Mouse (Mus musculus): Measurements from ENCODE around the gene Prkd1.
"Not testable (repeated sequence)": the region's sequence is repeated elsewhere in the genome, so short reads cannot be mapped to it uniquely, and the experiment has no call there.

Gene Prkd1

GRCm38 (mm10) chr12:50648671-50649541 lies at the start of gene Prkd1:
TSS of gene Prkd1 (minus strand) at chr12:50649098.
- no peak for DNase-seq (ENCODE audit: low spot score in 2 of 2)

DNA sequence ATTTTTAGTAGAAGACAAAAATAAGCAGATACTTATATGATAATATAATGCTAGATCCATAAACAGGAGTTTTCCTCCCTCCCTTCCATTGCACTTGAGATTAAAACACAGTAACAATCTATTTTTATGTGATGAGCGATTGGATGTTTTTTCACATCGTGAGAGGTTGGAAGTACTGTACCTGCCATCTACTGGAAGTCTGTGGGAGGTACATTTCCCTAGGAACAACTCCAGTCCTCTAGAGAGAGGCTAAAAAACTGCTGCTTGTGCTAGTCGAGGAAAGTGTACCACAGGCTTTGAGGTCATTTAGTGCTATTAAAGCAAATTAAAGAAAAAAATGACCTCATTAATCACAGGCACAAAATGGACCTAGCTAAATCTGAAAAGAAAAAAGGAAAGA lies 48.6 kb upstream of the Prkd1 start:
- no peak for DNase-seq (ENCODE audit: low spot score in 2 of 2)

GRCm38 (mm10) chr12:50648176-50648670 lies 675 bp downstream of the Prkd1 start:
- DNase-seq (ENCODE audit: low spot score in 2 of 2), result no peak

- no peak for DNase-seq (ENCODE audit: low spot score in 2 of 2)
Measured at GRCm38 (mm10) chr12:50646857-50647256, 2.0 kb downstream of the Prkd1 start.

DNA sequence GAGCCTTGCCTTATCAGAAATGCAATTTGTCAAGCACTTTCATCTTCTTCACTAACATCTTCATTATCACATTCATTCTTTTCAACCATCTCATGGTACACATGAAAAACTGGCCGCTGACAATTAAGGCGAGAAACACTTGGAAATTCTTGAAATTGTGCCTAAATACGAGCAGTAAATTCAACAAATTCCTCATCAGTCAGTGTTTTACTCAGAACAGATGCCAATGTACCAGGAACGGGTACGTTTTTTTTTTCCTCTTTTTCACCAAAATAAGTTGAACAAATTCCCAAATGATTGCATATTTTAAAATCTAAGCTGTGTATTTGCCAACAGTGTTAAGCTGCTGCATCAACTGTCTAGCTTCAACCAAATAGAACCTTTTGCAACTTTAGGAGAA lies 6.2 kb downstream of the Prkd1 start:
- DNase-seq (ENCODE audit: low spot score in 2 of 2), result no peak

DNA sequence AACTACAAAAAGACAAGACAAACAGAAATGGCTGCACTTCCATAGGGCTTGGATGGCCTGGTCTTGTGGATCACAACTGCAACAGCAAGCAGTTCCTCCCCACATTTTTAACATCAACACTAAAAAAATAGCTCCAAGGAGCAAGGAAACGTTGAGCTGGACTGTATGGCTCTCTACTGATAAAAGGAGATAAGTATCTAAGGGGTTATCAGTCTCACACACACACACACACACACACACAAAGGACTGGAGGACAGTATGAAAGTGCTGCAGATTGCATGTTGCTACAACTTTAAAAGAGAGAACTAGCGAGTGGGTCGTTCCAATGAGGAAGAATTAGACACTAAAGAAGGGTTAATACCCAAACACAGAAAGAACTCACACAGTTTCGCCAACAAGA lies 8.7 kb downstream of the Prkd1 start:
- DNase-seq (ENCODE audit: low spot score in 2 of 2), result no peak

DNA sequence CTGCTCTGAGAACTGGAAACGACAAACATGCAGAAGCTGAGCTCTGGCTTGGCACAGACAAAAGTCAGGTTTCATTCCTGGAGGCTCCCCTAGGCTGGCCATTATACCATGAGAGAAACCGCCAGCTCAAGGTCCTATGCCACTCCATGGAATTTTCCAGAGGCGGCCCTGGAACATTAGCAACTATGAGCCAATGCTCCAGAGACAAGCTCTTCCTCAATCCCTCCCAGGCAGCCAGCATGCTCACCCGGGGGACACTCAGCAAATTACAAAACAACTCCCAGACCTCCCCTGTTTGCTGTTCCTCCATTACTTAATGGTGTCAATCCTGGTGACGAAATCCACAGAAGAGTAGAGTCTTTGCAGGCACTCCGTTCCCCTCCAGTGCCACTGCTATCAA lies 14.5 kb downstream of the Prkd1 start:
- DNase-seq (ENCODE audit: low spot score in 2 of 2), result no peak

- DNase-seq (ENCODE audit: low spot score in 2 of 2), result not testable (repeated sequence)
Measured at GRCm38 (mm10) chr12:50626100-50626499, 22.8 kb downstream of the Prkd1 start.

- DNase-seq (ENCODE audit: low spot score in 2 of 2), result no peak
Measured at GRCm38 (mm10) chr12:50624175-50624574, 24.7 kb downstream of the Prkd1 start.

DNA sequence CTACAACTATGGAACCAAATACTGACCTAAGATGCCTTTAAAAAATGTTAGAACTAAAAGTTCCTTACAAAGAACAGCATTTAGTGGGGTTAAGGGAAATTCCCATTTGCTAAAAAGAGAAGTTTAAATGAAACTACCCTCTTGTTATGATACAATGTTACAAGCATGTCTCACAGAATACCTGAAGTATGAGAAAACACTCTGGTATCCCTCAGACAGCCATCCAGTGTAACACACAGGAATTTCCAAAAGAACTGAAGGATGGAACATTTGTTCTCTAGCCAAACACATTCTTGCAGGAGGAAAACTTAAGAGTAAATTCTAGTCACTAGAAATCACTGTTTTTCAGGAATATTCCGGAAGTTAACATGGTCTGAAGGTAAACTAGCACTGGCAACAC lies 33.0 kb downstream of the Prkd1 start:
- DNase-seq (ENCODE audit: low spot score in 2 of 2), result no peak

- DNase-seq (ENCODE audit: low spot score in 2 of 2), result no peak
Measured at GRCm38 (mm10) chr12:50614341-50614740, 34.6 kb downstream of the Prkd1 start.

GRCm38 (mm10) chr12:50606703-50607500 lies 42.0 kb downstream of the Prkd1 start:
- no peak for DNase-seq (ENCODE audit: low spot score in 2 of 2)

DNA sequence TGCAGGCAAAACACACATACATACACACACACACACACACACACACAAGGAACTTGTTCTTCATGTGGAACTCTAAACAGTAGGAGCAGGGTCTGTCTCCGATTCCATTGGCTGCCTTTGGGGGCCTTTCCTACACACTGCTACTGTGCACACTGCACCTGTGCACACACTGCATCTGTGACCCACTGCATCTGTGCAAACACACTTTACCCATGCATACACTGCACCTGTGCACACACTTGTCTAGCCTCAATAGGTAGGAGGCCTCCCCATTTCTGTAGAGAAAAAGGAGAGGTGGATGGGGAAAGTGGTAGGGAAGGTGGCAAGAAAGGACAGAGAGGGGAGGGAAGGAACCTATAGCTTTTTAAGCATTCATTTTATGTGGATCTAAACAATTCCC lies 49.5 kb downstream of the Prkd1 start:
- DNase-seq (ENCODE audit: low spot score in 2 of 2), result no peak

DNA sequence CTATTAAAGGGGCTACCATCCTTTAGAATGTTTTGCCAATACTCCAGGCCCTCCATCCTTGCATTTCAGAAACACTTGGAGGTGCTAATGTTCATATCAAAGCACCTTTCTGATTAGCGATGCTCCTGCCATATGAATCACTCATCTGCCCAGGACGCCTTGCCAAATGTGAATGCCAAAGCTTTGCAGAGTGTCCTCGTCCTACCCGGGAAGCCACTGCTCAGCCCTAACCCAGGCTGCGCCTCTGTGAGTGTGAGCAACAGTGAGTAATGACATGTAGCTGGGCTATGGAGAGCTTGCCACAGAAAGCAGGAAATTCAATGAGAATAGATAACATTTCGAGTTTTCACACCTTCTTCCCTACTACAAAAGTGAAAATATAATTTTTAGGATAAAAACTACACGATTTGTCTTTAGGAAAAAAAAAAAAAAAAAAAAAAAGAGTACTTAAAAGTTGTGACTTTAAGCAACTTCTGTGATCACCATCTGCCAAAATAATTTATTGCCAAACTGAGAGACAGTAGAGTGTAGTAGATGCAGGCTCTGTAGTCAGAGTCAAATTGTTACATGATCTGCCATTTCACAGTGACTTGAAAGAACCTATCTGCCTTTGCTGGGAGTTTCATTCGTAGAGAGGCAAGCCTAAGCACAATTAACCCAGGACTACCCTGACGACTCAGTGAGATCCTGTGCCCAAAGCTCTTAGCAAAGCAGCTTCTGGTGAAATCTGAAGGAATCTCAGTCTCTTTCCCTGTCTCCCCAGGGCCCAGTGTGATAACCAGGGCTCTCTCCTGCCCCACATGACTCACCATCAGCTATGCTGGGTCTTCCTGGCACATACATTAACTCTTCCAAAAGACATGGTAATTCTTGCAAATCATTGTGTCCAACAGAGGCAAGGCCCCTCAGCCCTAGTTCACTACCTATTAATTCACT lies 50.6 kb downstream of the Prkd1 start:
- no peak for DNase-seq (ENCODE audit: low spot score in 2 of 2)

DNA sequence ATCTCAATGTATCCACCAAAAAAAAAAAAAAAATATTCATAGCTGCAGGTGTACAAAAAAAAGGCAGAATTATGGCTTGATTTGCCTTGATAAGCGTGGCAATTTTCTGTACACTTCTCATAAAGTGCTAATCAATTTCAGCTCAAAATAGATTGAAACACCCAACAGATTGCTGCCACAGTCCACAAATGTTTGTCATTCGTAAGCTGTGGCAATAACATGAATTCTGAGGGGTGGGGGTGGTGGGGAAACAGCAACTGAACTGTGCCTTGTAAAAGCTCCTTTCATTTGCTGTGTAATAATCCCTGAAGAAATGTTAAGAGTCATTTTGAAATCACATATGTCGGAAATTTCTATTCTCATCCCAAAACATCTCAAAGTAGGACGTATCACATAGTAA lies 51.4 kb downstream of the Prkd1 start:
- no peak for DNase-seq (ENCODE audit: low spot score in 2 of 2)

DNA sequence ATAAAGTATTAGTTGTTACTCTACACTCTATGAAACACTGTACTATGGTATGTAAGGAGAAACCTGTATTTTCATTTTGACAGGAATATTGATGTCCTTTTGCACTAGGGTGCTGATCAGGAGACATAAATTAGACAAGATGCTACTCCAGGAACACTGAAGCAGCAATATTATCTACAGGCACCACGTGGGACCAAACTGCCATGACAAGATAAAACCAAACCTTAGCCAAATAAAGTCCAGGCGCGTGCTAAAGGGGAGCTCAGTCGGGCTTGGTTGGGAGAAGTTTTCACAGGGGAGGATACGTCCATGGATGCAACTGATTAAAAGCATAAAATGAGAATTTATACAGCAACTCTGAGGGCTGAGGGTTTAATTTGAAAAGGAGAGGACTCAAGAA lies 53.1 kb downstream of the Prkd1 start:
- no peak for DNase-seq (ENCODE audit: low spot score in 2 of 2)

GRCm38 (mm10) chr12:50594506-50594905 lies 54.4 kb downstream of the Prkd1 start:
- no peak for DNase-seq (ENCODE audit: low spot score in 2 of 2)

DNA sequence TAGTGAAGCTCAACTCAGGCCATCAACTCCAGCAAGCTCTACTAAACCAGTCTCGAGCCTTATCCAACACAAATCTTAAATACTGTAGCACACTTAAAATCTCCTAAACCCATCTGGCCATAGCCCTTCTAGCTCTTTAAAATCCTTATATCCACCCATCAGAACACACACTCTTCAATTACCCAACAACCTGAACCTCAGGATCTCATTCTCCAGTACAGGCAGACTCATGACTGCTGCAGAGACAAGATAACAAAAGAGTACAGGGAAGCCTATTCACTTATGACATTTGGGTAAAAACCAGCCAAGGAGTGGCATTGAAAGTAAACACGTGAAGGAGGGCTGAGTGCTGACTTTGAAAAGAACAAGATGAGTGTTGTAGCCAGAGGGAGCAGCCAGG lies 55.4 kb downstream of the Prkd1 start:
- DNase-seq (ENCODE audit: low spot score in 2 of 2), result no peak

- no peak for DNase-seq (ENCODE audit: low spot score in 2 of 2)
Measured at GRCm38 (mm10) chr12:50588137-50588761, 60.6 kb downstream of the Prkd1 start.

DNA sequence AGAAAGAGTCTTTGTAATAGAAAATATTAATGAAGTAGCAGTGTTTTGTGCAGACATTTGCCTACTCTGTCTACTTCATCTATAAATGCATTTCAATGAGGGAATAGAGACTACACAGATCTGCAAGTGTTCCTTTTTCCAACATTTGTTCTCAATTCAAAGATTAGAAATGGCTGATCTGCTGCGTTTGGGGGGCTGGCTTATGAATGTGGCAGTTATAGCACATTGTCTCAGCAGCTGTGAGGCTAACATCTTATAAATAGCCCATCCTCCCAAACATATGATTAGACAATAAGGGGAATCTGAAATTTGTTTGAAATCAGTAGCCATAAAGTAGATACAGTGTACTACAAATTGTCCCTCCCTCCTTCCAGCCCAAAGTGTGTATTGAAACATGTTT lies 83.7 kb downstream of the Prkd1 start:
- DNase-seq (ENCODE audit: low spot score in 2 of 2), result no peak

GRCm38 (mm10) chr12:50560536-50560935 lies 88.4 kb downstream of the Prkd1 start:
- no peak for DNase-seq (ENCODE audit: low spot score in 2 of 2)

Data from natural killer cell, adult 2 months (primary cell).